Mouse (Mus musculus) retina, embryonic 14.5 days (tissue): ENCODE results near the gene Mybpc3.

Source experiments
- DNase-seq: peaks from one replicate; pipeline ENCODE4 v3.0.0-alpha.2; 2015; ENCODE audit warnings: low spot score

Mybpc3 gene

DNA sequence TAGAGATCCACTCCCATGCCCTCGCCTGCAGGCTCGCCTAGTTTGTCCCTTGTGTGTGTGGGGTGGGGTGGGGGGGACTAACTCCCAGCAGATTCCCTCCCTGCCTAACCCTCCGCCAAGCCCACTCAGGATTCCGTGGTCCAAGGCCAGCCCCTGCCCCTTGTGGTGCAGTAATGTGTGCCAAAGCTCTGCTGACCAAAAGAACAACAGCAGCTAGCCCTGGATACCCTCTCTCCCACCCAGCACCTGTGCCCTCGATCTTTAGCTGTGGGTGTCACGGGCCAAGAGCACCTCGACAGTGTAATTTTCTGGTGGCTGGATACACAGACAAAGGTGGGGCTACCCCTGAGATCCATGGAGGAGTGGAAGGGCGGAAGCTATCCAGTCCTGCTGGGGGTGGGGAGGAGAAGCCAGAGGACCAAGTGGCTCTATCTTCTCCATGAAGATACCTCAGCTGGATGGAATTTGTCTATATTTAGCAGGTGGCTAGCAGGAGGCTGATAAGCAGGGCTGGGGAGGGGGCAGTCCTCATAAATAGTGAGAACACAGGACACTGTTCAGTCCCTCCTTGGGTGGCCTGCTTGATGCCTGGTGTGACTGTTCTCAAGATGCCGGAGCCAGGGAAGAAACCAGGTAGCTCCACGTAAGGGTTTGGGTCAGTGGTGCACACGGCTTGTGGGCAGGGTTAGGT lies at the start of gene Mybpc3:
Mybpc3 (plus strand) TSS at position 560 of the 691 bp plus-strand sequence.
- no peak for DNase-seq

DNA sequence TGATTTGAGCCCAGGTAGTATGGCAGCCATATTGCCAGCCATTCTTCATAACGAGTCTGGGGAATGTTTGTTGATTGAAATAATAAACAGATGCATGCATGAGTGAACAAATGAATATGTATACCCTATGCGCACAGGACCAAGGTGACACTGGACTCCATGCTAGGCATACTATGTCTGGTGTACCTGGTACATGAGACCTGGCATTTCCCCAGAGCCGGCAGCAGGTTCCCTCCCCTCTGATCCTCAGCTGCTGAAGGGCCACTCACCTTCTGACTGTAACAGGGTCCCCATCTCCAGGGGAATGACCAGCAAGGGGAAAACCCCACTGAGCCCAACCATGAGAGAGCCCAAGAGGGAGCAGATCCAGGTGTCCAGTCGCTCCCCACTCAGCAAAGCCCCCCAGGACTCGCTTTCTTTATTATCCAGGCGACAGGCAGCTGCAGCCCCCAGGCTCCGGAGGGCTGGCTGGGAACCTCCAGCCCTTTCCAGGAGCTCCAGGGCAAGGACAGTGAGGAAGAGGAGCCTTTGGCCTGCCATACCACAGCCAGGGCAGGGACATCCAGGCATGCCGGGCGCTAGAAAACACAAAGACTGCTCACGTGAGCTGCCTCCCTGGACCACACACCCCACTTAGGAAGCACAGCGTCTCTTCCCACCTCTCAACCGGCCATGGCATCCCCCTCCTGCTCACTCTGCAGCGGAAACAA lies 49.6 kb upstream of the Mybpc3 start:
- DNase-seq: no peak

DNA sequence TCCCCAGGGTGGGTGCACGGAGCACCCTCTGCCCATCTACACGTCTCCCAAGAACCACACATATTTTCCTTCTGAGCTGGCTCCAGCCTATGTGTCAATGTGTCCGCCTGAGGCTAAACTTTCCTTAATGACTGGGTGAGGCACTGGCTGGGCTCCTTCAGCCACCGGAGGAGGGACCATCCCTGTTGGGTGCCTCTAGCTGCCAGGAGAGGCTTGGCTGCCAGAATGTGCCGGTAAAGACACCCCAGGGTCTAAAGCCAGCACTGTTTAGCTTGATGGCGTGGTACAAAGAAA lies 49.1 kb upstream of the Mybpc3 start:
- DNase-seq: no peak

DNA sequence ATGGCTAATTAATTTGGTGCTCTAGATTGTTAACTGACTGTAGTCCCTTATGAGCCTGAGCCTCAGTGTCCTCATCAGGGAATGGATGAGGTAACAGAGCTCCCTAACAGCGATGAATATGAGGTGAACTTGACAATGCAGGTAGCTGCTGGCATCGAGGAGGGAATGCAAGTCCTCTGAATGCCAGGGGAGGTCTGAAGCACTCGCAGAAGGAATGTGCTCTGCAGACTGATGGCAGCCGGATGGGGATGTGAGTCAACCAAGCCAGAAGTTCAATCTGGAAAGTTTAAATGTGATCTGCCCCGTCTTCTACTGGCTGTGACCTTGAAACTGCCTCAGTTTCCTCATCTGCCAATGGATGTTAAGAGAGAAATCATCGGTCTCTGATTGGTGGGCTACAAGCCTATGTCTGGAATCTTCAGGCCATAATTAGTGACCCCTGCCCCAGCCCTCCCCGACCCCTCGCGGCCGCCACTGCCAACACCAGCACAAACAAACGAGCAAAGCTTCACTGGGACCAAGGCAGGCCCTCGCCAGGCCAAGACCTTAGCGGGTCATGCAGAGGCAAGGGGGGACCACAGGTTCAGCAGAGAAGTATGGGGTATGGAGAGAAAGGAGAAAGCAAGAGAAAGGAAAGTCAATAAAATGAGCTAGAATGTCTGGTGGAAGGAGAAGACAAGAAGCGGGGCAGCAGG lies 48.5 kb upstream of the Mybpc3 start:
- peak; percentile 54 for DNase-seq

DNA sequence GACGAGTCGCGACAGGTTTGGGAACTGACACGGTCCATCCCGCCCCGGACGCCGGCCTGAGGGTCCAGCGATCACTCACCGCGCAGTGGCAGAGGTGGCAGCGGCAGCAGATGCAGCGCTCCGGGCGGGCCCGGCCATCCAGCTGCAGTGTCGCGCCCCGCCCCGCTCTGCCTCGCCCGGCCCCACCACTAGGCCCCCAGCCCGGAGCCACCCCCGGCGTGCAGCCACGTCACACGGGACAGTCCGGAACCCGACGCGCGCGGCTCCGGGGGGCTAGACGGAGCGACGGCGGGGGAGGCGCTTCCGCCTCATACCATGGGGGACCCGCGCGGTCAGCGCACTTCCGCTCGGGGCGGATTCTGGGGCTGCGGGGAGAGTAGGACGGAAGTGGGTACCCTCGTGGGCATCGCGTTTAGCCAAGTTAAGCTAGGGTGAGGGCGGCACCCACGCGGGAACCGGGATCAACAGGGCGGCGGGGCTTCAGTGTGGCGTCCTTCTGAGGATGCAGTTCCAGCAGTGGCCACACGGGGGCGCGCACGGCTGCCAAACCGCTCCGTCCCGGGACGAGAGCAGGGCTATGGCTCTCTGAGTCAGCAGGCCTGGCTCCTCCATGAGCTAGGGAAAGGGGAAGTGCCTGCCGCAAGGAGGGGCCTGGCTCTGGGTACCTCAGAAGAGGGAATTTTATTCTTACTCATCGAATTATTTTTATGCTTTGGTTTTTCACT lies 47.7 kb upstream of the Mybpc3 start, which contains the start of gene Slc39a13:
Slc39a13 (minus strand) TSS at position 342 of the 725 bp plus-strand sequence.
- DNase-seq: peak; percentile 96

DNA sequence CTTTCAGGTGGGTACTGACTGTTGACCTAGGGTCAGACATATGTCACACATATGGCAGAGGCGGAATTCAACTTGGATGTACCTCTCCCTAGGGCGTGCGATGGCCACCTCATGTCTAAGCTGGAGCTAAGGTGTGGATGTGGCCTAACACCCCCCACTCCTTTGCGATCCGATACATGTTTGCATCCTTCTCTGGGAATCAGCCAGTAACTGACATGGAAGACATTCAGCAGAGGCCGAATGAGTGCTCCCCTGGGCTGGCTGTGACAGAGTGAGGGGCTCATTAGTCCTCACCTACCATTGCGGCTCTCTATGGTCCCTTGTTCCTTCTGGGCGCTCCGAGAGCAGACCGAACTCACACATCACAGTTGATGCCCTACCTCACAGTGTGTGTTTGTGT lies 46.9 kb upstream of the Mybpc3 start:
- DNase-seq: no peak

DNA sequence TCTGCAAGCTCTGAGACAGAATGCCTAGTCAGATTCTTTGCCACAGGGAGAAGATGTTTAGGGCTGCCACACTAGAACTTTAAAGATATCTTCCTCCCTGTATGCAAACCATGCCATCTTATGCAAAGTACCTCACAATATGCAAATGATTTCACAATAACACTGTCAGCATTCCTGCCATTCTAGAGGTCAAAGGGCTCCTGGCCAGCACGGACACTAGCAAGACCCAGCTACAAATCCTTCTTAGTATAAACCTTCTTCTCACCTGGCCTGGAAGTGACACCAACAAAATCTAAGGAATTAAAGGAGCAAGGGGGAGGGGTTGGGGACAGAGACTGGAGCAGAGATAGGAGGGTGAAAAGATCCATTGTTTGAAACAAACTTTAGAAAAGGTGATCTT lies 45.9 kb upstream of the Mybpc3 start:
- DNase-seq: no peak

DNA sequence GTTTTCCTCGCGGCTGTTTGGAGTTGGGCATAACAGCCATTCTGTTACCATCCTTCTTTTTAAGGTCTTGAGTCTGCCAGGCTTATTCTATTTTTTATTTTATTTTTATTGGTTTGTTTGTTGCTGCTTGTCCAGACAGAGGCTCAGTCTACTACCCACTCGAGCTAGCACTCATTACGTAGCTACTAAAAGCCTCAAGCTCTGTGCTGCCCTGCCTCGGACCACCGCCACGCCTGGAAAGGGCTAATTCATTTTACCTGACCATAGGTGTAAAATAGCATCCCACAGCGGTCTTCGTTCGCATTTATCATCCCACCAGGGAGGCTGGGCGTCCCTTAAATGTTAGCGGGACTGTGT lies 40.0 kb upstream of the Mybpc3 start:
- DNase-seq: no peak

DNA sequence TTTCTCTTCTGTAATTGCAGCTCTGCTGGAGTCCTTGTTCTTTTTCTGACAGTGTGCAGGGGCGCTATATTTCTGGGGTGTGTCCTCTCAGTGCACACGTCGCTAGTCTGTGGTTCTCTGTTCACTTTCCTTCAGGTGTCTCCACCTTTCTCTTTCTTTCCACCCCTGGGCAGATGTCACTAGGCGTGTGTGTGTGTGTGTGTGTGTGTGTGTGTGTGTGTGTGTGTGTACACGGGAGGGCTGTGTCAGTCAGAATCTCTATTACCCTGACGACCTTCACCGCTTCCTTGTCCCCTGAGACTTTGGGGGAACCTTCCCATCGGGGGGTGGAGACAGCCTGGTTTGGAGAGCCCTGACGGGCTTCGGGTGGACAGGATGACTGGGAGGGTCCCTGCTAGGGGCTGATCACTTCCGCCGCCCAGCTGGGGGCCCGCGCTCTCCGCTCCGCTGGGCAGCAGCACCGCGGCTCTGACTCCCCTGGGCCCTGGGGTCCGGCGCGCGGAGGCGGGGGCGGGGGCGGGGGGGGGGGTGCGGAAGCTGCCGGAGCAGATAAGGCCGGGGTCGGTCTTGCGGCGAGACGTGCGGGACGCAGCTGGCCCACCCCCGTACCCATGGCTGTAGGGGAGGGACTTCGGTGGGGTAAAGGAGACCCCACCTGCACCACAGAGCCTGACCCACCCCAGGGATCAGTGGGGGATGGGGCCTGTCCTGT lies 39.5 kb upstream of the Mybpc3 start:
- peak; percentile 60 for DNase-seq

DNA sequence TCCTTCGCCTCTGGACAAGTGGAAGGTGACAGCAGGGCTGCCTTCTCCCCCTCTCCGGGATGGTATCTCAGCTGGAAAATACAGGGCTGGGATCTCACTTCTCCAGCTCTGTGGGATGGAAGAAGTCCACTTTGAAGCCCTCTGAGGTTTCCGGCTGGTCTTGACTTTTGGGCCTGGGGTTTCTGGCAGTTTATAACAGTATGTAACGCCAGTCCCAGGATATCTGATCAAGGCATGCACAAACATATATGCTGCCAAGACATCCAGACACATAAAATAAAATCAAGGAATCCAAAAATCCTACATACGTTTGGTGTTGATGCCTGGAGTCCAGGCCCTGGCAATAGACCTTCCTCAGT lies 38.9 kb upstream of the Mybpc3 start:
- no peak for DNase-seq

DNA sequence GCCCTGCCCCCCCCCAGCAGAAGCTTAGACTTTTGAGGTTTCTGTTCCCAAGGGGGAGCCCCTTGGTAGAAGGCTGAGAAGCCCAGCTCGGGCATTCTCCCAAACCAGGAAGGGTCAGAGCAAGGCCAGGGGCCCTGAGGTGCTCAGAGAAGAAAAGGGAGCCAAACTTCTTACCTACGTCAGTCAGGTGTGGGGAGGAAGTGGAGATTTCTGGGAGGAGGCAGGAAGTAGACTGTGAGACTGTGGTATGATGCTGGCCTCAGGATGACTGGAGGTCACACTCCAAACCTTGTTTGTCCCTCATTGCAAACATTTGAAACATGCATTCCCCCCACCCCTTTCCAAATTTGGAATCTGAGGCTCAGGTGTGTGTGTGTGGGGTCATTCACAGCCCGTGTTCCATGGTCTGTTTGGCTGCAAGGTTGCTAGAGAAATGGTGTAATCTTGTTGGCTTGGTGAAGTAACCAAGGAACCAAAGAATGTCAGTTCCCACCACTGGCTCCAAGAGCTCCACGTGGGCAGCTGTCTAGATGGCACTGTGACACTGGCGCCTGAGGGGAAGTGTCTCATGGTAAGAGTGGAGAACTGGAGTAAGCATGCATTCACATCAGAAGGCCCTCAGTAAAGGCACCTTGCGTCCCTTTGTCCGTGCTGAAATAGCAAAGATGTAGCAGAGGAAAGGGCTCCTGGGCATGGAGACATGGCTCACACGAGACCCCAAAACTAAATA lies 37.0 kb upstream of the Mybpc3 start:
- no peak for DNase-seq

DNA sequence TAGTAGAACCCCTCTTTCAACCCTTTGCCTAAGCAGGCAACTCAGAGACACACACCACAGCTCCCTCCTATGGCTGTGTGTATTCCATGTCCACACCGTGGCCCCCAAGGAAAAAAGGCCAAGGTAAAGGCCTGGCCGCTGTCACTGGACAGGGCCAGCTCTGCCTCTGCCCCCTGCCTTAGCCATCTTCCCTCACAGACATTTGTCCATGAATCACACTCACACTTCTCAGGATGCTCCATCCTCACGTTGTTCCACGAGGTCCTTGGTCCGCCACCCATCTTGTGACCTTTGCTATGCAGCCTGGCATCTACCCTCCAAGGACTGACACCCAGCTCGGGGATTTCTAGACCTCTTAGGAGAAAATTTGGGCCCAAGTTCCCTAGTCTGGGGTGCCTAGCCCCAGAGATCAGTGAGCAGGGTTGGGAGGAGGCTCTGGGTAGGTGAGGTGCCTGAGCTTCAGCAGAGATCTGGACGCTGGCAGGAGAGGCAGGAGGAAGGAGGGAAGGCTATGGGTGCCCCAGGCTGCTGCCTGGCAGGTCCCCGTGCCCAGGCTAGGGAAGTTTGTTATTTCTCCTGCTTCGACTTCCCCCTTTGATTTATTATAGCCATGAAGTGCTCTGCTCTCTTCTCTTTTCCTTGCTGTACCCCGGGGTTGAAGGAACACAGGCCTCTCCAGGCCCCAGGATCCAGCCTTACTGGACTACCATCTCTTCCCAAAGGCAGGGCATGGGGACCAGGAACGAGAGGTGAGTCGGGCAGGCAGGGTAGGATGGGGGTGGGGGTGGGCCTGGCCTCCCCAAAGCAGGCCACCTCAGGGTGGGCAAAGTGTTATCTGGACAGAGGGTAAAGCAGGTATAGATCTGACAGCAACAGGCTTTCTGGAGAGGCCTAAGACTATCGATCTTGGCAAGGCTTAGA lies 35.9 kb upstream of the Mybpc3 start, which contains the start of gene Spi1:
Spi1 (plus strand) TSS at position 616 of the 921 bp plus-strand sequence.
- DNase-seq: no peak

DNA sequence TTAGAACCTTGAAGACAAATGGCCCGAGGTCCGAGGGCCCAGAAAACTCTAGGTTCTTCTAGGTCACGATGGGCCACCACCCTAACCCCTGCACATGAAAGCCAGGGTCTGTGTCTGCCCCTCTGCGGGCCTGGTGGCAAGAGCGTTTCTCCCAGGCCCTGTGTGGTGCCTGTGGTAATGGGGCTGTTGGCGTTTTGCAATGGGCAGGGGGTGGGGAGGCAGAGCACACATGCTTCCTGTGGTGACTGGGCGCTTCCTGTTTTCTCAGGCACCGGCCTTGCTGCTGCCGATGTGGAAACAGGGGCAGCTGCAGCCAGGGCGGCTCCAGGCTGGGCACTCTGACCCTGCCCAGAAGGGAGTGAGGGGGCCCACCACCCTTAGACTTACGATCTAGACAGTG lies 35.1 kb upstream of the Mybpc3 start:
- no peak for DNase-seq

DNA sequence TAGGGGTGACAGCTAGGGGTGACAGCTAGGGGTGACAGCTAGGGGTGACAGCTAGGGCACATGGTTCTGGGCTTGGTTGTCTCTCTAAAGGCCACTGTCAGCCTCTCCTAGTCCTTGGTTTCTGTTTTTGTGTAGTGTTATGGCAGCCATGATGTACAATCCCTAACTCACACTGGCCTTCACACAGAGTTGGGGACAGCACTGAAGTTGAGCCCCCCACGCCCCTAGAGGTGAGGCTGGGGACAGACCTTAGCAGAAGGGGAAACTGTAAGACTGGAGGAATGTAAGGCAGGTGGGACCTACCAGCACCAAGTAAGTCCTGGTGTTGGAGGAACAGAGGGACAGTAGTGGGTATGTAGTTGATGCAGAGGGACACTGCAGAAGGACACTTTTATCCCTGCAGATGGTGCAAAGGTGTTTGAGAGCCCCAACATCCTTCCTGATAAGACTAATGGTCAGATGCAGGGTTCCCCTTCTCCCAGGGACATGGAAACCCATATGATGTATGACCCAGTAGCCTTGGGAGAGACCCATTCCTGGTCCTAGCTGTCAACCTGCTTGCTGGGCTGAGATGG lies 34.5 kb upstream of the Mybpc3 start:
- no peak for DNase-seq

DNA sequence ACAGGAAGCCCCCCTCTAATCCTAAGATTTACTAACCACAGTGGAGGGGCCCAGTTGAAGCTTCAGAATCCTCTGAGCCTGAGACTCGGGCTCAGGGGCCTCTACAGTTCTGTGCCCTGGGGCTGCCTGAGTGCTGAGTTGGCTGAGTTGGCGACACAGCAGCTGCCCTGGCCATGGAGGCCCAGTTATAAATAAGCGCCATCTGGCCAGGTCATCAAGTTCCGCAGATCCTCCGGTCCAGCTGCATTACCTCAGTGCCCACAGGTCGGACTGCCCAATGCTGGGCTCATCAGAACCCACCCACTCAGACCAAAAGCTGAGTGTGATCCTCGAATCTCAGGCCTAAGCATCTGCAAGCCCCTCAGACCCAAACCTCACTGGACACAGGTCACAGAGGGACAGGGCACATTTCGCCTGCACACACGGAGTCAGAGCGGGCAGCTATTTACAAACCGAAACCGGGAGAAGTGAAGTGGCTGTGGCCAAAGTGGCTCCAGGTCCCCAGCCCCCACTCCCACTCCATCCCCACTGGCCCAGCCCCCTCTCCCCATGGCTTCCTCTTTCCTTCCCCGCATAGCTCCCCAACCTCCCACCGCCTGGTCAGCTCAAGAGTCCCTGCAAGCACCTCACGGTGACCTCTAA lies 33.6 kb upstream of the Mybpc3 start:
- DNase-seq: no peak

DNA sequence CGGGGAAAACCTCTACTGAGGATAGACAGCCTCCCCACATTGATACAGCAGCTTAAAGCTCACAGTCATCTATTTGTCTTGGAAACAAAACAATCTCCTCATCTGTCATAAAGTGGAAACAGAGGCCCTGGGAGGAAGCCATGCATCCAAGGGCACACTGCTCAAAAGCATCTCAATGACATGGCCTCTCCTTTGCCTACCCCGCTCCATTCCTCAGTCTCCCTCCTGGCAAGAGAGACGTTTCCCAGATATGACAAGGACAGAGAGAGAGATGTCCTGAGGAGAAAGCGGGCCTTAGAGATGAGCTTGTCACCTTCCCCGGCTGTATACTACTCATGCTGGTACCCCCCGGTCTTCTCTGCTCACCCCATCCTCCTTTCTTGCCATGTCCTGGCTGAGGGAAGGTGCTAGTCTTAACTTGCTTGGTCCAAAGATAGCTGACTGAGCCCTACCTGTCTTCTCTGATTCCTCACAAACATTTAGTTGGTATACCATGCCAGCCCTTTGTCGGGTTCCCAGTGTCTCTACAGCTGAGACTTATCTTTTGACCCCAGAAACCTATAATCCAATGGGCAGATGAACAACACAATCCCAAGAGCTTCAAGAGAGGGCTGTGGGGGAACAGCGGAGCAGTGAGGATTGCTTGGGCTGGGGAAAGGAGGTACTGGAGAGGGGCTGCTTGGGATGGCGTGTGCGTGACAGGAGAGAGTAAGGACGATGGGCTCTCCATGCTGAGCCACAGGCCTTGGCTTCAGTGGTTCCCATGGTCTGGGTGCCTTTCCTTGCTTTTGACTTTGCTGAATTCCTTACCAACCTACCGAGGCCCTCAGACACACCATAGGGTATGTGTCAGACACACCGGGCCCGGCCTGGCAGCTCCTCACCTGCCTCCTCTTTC lies 32.2 kb upstream of the Mybpc3 start:
- DNase-seq: no peak

DNA sequence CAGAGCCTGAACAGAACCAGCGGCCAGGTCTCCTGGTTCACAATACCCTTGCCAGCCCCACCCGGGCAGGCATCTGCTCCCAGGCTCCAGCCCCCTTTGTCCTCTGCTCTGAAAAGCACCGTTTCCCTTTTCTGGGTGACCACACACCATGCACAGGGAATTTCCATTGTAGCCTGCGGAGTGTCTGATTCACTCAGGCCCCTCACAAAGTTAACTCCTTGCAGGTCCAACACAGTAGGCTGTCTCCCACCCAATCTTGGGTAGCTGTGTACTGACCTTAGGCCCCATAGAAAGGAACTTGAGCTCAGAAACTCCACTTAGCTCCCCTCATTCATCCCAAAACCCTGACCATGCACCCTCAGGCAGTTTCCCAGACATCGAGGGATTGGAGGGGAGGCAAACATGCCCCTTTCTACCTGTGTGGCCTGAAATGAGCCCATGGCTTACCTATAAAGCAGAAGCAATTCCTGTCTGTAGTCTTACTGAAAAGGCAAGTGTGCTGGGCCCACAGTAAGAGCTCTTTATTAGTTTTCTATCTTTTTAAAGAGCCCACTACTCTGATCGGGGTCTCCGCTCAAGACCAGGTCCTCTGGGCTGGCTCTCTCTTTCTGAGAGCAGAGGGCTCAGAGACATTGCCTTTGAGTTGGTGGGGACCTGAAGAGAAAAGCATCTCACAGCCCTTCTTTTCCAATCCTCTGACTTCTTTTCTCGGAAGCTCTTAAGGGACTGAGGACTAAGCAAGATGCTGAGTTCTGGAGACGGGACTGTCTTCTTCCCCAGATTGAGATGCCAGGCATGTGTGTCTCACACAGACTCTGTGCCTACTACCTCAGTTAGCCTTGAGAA lies 31.3 kb upstream of the Mybpc3 start:
- DNase-seq: no peak
